Mouse (Mus musculus) embryonic facial prominence, embryonic 13.5 days (tissue): ENCODE measurements around the gene Ddx24. TPM values are rescaled to one million over a fixed set of nuclear protein-coding genes. Genes with fewer than 3 reads are reported as not detected.
A peak's percentile ranks its signal among the peaks of the same experiment; 100 is the strongest.

Experiments used
- ATAC-seq: fragments of 200-750 bp; cut with Nextera tagmentation; 2 replicates; pipeline ENCODE4 v1.8.0; 2017; ENCODE audit warnings: low read depth; ENCODE audit not compliant: insufficient number of reproducible peaks, insufficient read depth, low FRiP score, low TSS enrichment
- H3K27ac ChIP-seq: fragments of 300-500 bp; sonication (generic); 2 replicates; pipeline ENCODE4 v1.5.1; 2015; ENCODE audit warnings: moderate library complexity, mild to moderate bottlenecking, inconsistent platforms
- H3K27me3 ChIP-seq: fragments of 300-500 bp; sonication (generic); 2 replicates; pipeline ENCODE4 v1.6.1; 2015; ENCODE audit warnings: mild to moderate bottlenecking, inconsistent platforms
- H3K36me3 ChIP-seq: fragments of 300-500 bp; sonication (generic); 2 replicates; pipeline ENCODE4 v1.6.1; 2015; ENCODE audit warnings: mild to moderate bottlenecking, inconsistent platforms
- H3K4me1 ChIP-seq: fragments of 300-500 bp; sonication (generic); 2 replicates; pipeline ENCODE4 v1.6.1; 2015; ENCODE audit warnings: inconsistent platforms
- H3K4me2 ChIP-seq: fragments of 300-500 bp; sonication (generic); 2 replicates; pipeline ENCODE4 v1.6.1; 2015; ENCODE audit warnings: moderate library complexity, mild to moderate bottlenecking, inconsistent platforms
- H3K4me3 ChIP-seq: fragments of 300-500 bp; sonication (generic); 2 replicates; pipeline ENCODE4 v1.5.1; 2015; ENCODE audit warnings: mild to moderate bottlenecking, inconsistent platforms
- H3K9ac ChIP-seq: fragments of 300-500 bp; sonication (generic); 2 replicates; pipeline ENCODE4 v1.6.1; 2015; ENCODE audit warnings: mild to moderate bottlenecking, inconsistent platforms
- H3K9me3 ChIP-seq: fragments of 300-500 bp; sonication (generic); 2 replicates; pipeline ENCODE4 v1.6.1; 2016; ENCODE audit warnings: inconsistent platforms
- WGBS: fragments of 180-500 bp; shearing (Covaris S2); methylation state at CpG from one replicate; pipeline ENCODE4 v1.1.7; 2015; ENCODE audit warnings: mixed read lengths; 5-methylcytosine and 5-hydroxymethylcytosine counted together
- polyA plus RNA-seq: library from polyadenylated mRNA; unstranded; fragments of >200 nt; fragmentation: Nextera tagmentation; extraction: Ambion mirVana; gene quantifications from 2 replicates; pipeline ENCODE4 v1.2.1, GENCODE M21; 2015

Gene Ddx24
- polyA plus RNA-seq, 1 experiment from 2014 or later: 142 TPM

GRCm38 (mm10) chr12:103426710-103427109, 1.1 kb upstream of the Ddx24 start:
- H3K4me3 ChIP-seq: no peak overlapping the region
- H3K9me3 ChIP-seq: no peaks in the 10 kb centered on the region
- no peak overlapping the region for H3K27ac ChIP-seq
- H3K9ac ChIP-seq: no peak overlapping the region
- WGBS: 90% methylated on average over 7 of the region's 7 CpGs
- H3K4me1 ChIP-seq: peaks cover 25% of the 10 kb centered on the region
- H3K36me3 ChIP-seq: peaks cover 16% of the 10 kb centered on the region
- H3K27me3 ChIP-seq: no peaks in the 10 kb centered on the region
- ATAC-seq: no peak
- H3K4me2 ChIP-seq: no peak overlapping the region

DNA sequence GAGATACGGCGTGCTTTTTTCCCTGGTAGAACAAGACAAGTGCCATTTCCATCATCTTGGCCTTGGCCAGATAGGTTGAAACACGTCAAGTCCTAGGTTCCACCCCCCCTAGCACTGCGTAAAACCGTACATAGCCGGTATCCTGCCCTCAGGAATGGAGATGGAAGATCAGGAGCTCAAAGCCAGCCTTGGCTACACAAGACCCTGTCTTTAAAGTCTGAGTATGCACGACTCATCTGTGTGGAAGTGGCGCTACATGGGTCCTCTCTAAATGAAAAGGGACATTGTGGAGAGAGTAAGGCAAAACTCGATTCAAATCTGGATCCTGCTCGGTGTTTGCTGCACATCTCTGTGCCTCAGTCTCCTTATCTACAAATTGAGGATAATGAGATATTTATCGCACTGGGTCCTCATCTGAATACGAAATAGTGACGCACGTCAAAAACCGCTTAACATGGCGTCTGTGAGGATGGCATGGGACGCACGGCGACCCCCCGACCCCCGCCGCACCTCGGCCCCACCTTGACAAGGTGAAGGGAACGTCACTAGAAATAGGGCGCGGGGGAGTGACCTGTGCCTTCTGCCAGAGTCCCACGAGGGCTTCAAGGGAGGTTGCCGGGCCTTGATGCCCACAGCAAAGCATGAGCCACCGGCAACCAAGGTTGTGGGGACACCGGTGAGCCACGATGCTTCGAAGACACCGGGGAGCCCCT, 458 bp downstream of the Ddx24 start:
- peak; percentile 8; the same call in 1 of the 2 replicates for ATAC-seq
- 8% methylated on average over 33 of the region's 33 CpGs for WGBS

GRCm38 (mm10) chr12:103408144-103408543, 17.5 kb downstream of the Ddx24 start:
- Histone ChIP-seq H3K4me3 (no peak overlapping the region), H3K27me3 (no peaks in the 10 kb centered on the region), H3K4me1 (no peaks in the 10 kb centered on the region), H3K9ac (no peak overlapping the region), H3K4me2 (no peak overlapping the region), H3K9me3 (no peaks in the 10 kb centered on the region), H3K27ac (no peak overlapping the region), H3K36me3 (peaks cover 98% of the 10 kb centered on the region)
- WGBS: 94% methylated on average over 10 of the region's 10 CpGs
- no peak for ATAC-seq

More for the DNA sequence above, 458 bp downstream of the Ddx24 start:
- Histone ChIP-seq H3K27ac (no peak overlapping the region), H3K4me1 (peaks cover 33% of the 10 kb centered on the region), H3K9ac (peak overlapping the region; percentile 93), H3K9me3 (no peaks in the 10 kb centered on the region), H3K4me2 (peak overlapping the region; percentile 87), H3K36me3 (peaks cover 17% of the 10 kb centered on the region), H3K27me3 (no peaks in the 10 kb centered on the region), H3K4me3 (peak overlapping the region; percentile 93)

GRCm38 (mm10) chr12:103407720-103408119, 17.9 kb downstream of the Ddx24 start, which contains the start of gene 9330161L09Rik:
Gene 9330161L09Rik, minus strand, starts transcription at chr12:103407820.
- peaks cover 98% of the 10 kb centered on the region for H3K36me3 ChIP-seq
- no peak within 1 kb of the TSS for H3K9ac ChIP-seq
- H3K27ac ChIP-seq: no peak within 1 kb of the TSS
- H3K4me1 ChIP-seq: no peaks in the 10 kb centered on the region
- H3K9me3 ChIP-seq: no peaks in the 10 kb centered on the region
- no peak for ATAC-seq
- WGBS: 96% methylated on average over 4 of the region's 4 CpGs
- H3K4me2 ChIP-seq: no peak within 1 kb of the TSS
- H3K27me3 ChIP-seq: no peaks in the 10 kb centered on the region
- H3K4me3 ChIP-seq: no peak within 1 kb of the TSS

DNA sequence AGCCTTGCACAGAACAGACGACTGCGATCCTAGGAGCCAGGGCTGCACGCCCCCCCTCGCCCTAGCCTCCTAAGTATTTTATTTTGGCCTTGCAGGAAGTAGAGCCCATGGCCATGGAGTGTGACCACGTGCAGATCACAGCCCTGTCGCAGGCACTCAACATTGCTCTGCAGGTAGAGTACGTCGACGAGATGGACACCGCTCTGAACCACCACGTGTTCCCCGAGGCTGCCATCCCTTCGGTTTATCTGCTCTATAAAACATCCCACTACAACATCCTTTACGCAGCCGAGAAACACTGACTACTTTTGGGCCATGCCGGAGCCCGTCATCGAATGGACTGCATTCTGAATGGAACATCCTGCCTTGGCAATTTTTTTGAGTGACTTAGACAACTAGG, 21.5 kb downstream of the Ddx24 start:
- ATAC-seq: no peak
- no peak overlapping the region for H3K4me2 ChIP-seq
- H3K36me3 ChIP-seq: peaks cover 81% of the 10 kb centered on the region
- H3K4me1 ChIP-seq: no peaks in the 10 kb centered on the region
- H3K9ac ChIP-seq: no peak overlapping the region
- no peak overlapping the region for H3K27ac ChIP-seq
- H3K9me3 ChIP-seq: no peaks in the 10 kb centered on the region
- no peaks in the 10 kb centered on the region for H3K27me3 ChIP-seq
- no peak overlapping the region for H3K4me3 ChIP-seq
- WGBS: 88% methylated on average over 18 of the region's 18 CpGs

DNA sequence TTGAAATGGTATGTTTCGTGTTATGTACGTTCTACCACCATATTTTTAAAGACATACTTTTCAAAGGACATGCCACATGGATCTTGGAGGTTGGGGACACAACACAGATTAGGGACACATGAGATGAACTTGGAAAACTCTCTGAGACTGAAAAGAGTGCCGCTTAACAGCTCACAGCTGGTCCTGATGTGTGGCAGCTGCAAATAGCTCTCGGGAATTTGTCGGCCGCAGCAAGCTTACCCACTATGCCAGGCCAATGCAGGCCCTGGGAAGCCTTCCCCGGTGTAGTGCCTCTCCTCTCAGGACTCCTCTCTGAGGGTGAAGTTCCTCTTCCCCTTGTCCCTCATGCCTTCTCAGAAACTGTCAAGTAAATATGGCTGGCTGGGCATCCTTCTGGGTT, 28.9 kb downstream of the Ddx24 start:
- ATAC-seq: no peak
- 51% methylated on average over 7 of the region's 7 CpGs for WGBS
- H3K9ac ChIP-seq: no peak overlapping the region

DNA sequence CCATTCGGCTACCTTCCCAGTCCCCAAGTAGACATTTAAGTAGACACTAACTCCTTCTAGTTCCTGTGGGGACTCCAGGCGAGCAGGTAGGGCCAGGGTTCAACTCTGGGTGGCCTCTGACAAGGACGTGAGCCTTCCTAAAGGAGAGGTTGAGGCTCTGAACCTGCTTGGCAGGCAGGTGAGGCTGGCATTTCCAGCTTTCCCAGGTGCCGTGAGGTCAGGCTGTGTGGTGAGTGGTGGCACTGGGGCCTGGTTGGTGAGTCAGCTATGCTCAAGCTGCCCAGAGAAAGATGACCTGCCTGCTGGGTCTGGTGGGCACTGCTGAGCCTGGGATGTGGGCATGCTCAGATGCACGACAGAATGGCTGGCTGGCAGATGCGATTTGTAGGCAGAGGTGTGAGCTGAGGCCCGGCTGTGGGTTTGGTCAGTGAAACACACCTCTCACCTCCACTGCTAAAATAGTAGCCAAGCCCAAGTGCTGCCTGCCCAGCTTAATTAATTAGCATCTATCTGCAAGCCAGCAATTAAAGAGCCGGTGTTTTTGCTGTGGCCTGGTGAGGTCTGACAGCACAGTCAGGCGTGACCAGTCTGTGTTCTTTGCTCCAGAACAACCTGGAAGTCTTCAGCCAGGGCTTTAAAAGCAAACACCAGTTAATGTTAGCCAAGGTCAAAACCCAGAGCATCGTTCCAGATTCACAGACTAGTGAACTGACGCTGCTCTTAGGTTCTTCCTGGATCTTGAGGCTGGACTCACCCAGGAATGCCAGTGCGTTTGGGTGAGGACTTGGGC, 29.9 kb downstream of the Ddx24 start:
- Histone ChIP-seq H3K4me3 (no peak overlapping the region), H3K4me1 (peaks cover 6% of the 10 kb centered on the region), H3K27me3 (no peaks in the 10 kb centered on the region), H3K27ac (no peak overlapping the region), H3K4me2 (no peak overlapping the region), H3K9ac (no peak overlapping the region), H3K9me3 (no peaks in the 10 kb centered on the region), H3K36me3 (0 out of 2 replicates have a peak, but pooled peaks cover 4% of the 10 kb centered on the region)
- ATAC-seq: no peak
- WGBS: 81% methylated on average over 12 of the region's 12 CpGs

More for the DNA sequence above, 28.9 kb downstream of the Ddx24 start:
- Histone ChIP-seq H3K4me3 (no peak overlapping the region), H3K4me2 (no peak overlapping the region), H3K27ac (no peak overlapping the region), H3K9me3 (no peaks in the 10 kb centered on the region), H3K4me1 (peaks cover 6% of the 10 kb centered on the region), H3K27me3 (no peaks in the 10 kb centered on the region), H3K36me3 (peaks cover 13% of the 10 kb centered on the region; the same call in 1 of the 2 replicates)

- no peak overlapping the region for H3K27ac ChIP-seq
- no peaks in the 10 kb centered on the region for H3K9me3 ChIP-seq
- WGBS: 61% methylated on average over 6 of the region's 6 CpGs
- H3K36me3 ChIP-seq: no peaks in the 10 kb centered on the region
- no peaks in the 10 kb centered on the region for H3K27me3 ChIP-seq
- H3K4me2 ChIP-seq: no peak overlapping the region
- H3K4me3 ChIP-seq: no peak overlapping the region
- no peak overlapping the region for H3K9ac ChIP-seq
- ATAC-seq: no peak
- H3K4me1 ChIP-seq: peaks cover 20% of the 10 kb centered on the region
Observed at GRCm38 (mm10) chr12:103393528-103393927, 32.1 kb downstream of the Ddx24 start.

DNA sequence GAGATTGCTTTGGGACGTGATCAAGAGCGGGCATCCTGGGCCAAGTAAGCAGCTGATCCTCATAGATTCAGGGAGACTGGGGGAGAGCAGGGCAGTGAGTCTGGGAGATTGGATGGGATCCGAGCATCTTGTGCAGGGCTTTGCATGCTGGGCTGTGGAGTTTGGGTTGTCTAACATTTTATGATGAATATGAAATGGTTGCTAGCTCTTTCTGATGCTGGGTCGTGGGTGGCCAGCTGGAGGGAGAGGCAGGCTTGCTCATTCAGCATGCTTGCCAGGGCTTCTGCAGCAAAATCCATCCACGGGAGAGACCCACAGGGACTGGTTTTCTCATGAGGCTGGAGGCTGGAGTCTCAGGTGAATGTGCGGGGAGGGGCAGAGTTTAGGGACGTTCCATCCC, 34.5 kb downstream of the Ddx24 start:
- Histone ChIP-seq H3K4me2 (no peak overlapping the region), H3K27ac (no peak overlapping the region), H3K9ac (peak overlapping the region; percentile 27; the same call in 1 of the 2 replicates), H3K27me3 (no peaks in the 10 kb centered on the region), H3K4me1 (peaks cover 14% of the 10 kb centered on the region), H3K36me3 (no peaks in the 10 kb centered on the region), H3K4me3 (no peak overlapping the region), H3K9me3 (no peaks in the 10 kb centered on the region)
- ATAC-seq: no peak
- 83% methylated on average over 7 of the region's 7 CpGs for WGBS

- ATAC-seq: no peak
- no peaks in the 10 kb centered on the region for H3K36me3 ChIP-seq
- peaks cover 14% of the 10 kb centered on the region for H3K4me1 ChIP-seq
- WGBS: 76% methylated on average over 4 of the region's 4 CpGs
- no peaks in the 10 kb centered on the region for H3K27me3 ChIP-seq
- H3K4me2 ChIP-seq: peak overlapping the region; percentile 81; the same call in 1 of the 2 replicates
- H3K4me3 ChIP-seq: no peak overlapping the region
- no peak overlapping the region for H3K27ac ChIP-seq
- peak overlapping the region; percentile 32; the same call in 1 of the 2 replicates for H3K9ac ChIP-seq
- no peaks in the 10 kb centered on the region for H3K9me3 ChIP-seq
Observed at GRCm38 (mm10) chr12:103389982-103390381, 35.6 kb downstream of the Ddx24 start.

GRCm38 (mm10) chr12:103389348-103389727, 36.3 kb downstream of the Ddx24 start:
- WGBS: 65% methylated on average over 2 of the region's 2 CpGs
- Histone ChIP-seq H3K9ac (peak overlapping the region; percentile 92), H3K4me3 (peak overlapping the region; percentile 79), H3K9me3 (no peaks in the 10 kb centered on the region), H3K27ac (no peak overlapping the region), H3K27me3 (no peaks in the 10 kb centered on the region), H3K36me3 (no peaks in the 10 kb centered on the region), H3K4me1 (peaks cover 14% of the 10 kb centered on the region), H3K4me2 (peak overlapping the region; percentile 81)
- no peak for ATAC-seq
